Mouse (Mus musculus) kidney, adult 2 months (tissue): ENCODE data around the gene Prickle2.

Experiments used
- CTCF ChIP-seq: fragments of 200-500 bp; conservative IDR thresholded peaks from 2 replicates; pipeline ENCODE4 v1.5.1; 2011; ENCODE audit warnings: low read depth, mild to moderate bottlenecking, control low read depth, low read length, moderate library complexity, mixed read lengths; ENCODE audit not compliant: insufficient read depth, insufficient read length
- POLR2A ChIP-seq: fragments of 200-500 bp; IDR thresholded peaks from one replicate; pipeline ENCODE4 v1.6.1; 2011; ENCODE audit warnings: low read depth, low read length, control low read depth

DNA sequence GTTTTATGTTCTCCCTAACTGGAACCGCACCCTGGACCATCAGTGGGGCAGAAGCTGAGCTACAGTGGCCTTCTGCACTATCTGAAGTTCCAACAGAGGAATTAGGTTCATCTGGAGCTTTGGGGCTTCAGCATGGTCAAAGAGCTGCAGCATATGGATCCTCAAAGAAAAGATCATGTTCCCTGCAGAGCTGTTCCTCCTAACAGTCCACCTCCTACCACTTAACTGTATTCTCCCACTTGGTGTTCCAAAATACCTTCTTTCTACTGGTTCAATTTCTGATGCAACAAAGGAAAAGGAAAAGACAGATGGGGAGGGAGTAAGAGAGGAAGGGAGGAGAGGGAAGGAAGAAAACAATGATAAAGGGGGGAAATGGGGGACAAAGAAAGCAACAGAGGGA is 56.9 kb downstream of the Prickle2 start:
- no peak for TF ChIP-seq CTCF
- TF ChIP-seq POLR2A = no peak
